ENCODE assay signal across 18 mouse cellular contexts in genomic region chr1:69828872-69829479, GRCm38 (mm10). TPM values are rescaled to one million over a fixed set of nuclear protein-coding genes. Genes with fewer than 3 reads are reported as not detected.
A peak's percentile ranks its signal among the peaks of the same experiment; 100 is the strongest.
DNase-seq lines count a peak whose midpoint lies in the region; ATAC-seq and TF ChIP-seq lines count a peak whose summit lies in the region.
"Had no signal": no experiment of that assay in that cellular context is flagged by ENCODE, and none has a peak within 500 bp of the region (broad histone marks: within the 10 kb centered on the region; RNA-seq: fewer than 3 reads in every experiment).

No protein-coding gene starts in this region.

- DNase-seq in kidney, adult 2 months = peak; percentile 2
- peak; percentile 21 for DNase-seq in lung, postnatal 0 days (ENCODE audit: low spot score)
- DNase-seq in lung, adult 2 months = no peak
- DNase-seq in urinary bladder, postnatal 14 days (ENCODE audit: low spot score) = peak; percentile 14
- no peak for DNase-seq in urinary bladder, postnatal 4 days (ENCODE audit: low spot score in 2 of 2)
- DNase-seq in adrenal gland, postnatal 4 days (ENCODE audit: low spot score in 2 of 2) = no peak
- DNase-seq: adrenal gland, postnatal 14 days; cerebellum, adult 9-11 months; gastrocnemius, postnatal 14 days; spleen, adult 18-20 months had no signal

- no peak overlapping the region for H3K27ac ChIP-seq in kidney, adult 2 months (ENCODE audit: insufficient read depth, low read depth, low read length)
- no peak overlapping the region for H3K27ac ChIP-seq in kidney, embryonic 14.5 days (ENCODE audit: low read depth, low read length)
- no peak overlapping the region for H3K27ac ChIP-seq in lung, postnatal 0 days (ENCODE audit: low read length)
- H3K27ac ChIP-seq: embryonic facial prominence, embryonic 12.5 days; forebrain, embryonic 10.5 days; hindbrain, embryonic 13.5 days; liver, embryonic 15.5 days; neural tube, embryonic 12.5 days had no signal

- H3K9me3 ChIP-seq in kidney, embryonic 14.5 days (ENCODE audit: control insufficient read depth, low read length) = no peaks in the 10 kb centered on the region
- no peaks in the 10 kb centered on the region for H3K9me3 ChIP-seq in lung, postnatal 0 days (ENCODE audit: low read length)
- H3K9me3 ChIP-seq: embryonic facial prominence, embryonic 12.5 days; forebrain, embryonic 10.5 days; hindbrain, embryonic 13.5 days; liver, embryonic 15.5 days; neural tube, embryonic 12.5 days had no signal

- TF ChIP-seq CTCF in kidney, adult 2 months (conservative IDR thresholded peaks at IDR 0.05; ENCODE audit: insufficient read depth, insufficient read length, low read depth, low read length) = no peak
- TF ChIP-seq CTCF in lung, postnatal 0 days (IDR thresholded peaks at IDR 0.05) = no peak
- TF ChIP-seq CTCF in lung, adult 2 months (IDR thresholded peaks at IDR 0.05; ENCODE audit: insufficient read depth, low read length) = no peak

- no peak for TF ChIP-seq EP300 in lung, postnatal 0 days (IDR thresholded peaks at IDR 0.05)

- no peak for TF ChIP-seq POLR2A in kidney, adult 2 months (IDR thresholded peaks at IDR 0.05; ENCODE audit: low read depth, low read length)
- TF ChIP-seq POLR2A in lung, adult 2 months (IDR thresholded peaks at IDR 0.05; ENCODE audit: borderline replicate concordance, extremely low read depth, low read depth, low read length) = no peak

- WGBS in kidney, adult 2 months = 52% methylated on average over 7 of the region's 7 CpGs
- WGBS in kidney, embryonic 14.5 days = 80% methylated on average over 7 of the region's 7 CpGs
- 57% methylated on average over 7 of the region's 7 CpGs for WGBS in lung, postnatal 0 days
- 60% methylated on average over 7 of the region's 7 CpGs for WGBS in lung, adult 2 months

- no peak overlapping the region for H3K4me2 ChIP-seq in kidney, embryonic 14.5 days (replicated peaks; ENCODE audit: low read depth, low read length)
- H3K4me2 ChIP-seq in lung, postnatal 0 days (replicated peaks; ENCODE audit: low read depth, low read length) = no peak overlapping the region
- H3K4me2 ChIP-seq: embryonic facial prominence, embryonic 12.5 days; hindbrain, embryonic 13.5 days; liver, embryonic 15.5 days; neural tube, embryonic 12.5 days had no signal

- H3K4me1 ChIP-seq in kidney, adult 2 months (ENCODE audit: control insufficient read depth, insufficient read depth, low read length) = no peaks in the 10 kb centered on the region
- no peaks in the 10 kb centered on the region for H3K4me1 ChIP-seq in kidney, embryonic 14.5 days (ENCODE audit: control insufficient read depth, insufficient read depth, low read length)
- no peaks in the 10 kb centered on the region for H3K4me1 ChIP-seq in lung, postnatal 0 days (ENCODE audit: insufficient read depth, low read depth, low read length)
- H3K4me1 ChIP-seq in lung, adult 2 months (ENCODE audit: control insufficient read depth, insufficient read depth, low read length) = no peaks in the 10 kb centered on the region
- H3K4me1 ChIP-seq: embryonic facial prominence, embryonic 12.5 days; liver, embryonic 15.5 days had no signal

- H3K36me3 ChIP-seq in kidney, adult 2 months (ENCODE audit: control insufficient read depth, insufficient read depth, low read length) = no peaks in the 10 kb centered on the region
- H3K36me3 ChIP-seq in kidney, embryonic 14.5 days (ENCODE audit: control insufficient read depth, insufficient read depth, low read length) = no peaks in the 10 kb centered on the region
- H3K36me3 ChIP-seq in lung, postnatal 0 days (ENCODE audit: insufficient read depth, low read length) = no peaks in the 10 kb centered on the region
- H3K36me3 ChIP-seq: embryonic facial prominence, embryonic 12.5 days; forebrain, embryonic 10.5 days; hindbrain, embryonic 13.5 days; liver, embryonic 15.5 days; neural tube, embryonic 12.5 days had no signal

- H3K4me3 ChIP-seq in kidney, adult 2 months (ENCODE audit: insufficient read depth, low read depth, low read length) = no peak overlapping the region
- no peak overlapping the region for H3K4me3 ChIP-seq in kidney, embryonic 14.5 days (ENCODE audit: low read length)
- no peak overlapping the region for H3K4me3 ChIP-seq in lung, postnatal 0 days (ENCODE audit: low read depth, low read length)
- no peak overlapping the region for H3K4me3 ChIP-seq in lung, adult 2 months (replicated peaks; ENCODE audit: extremely low read depth, low read depth, low read length)
- H3K4me3 ChIP-seq: embryonic facial prominence, embryonic 12.5 days; forebrain, embryonic 10.5 days; hindbrain, embryonic 13.5 days; liver, embryonic 15.5 days; megakaryocyte, embryonic 14.5 days; neural tube, embryonic 12.5 days had no signal

- no peak overlapping the region for H3K9ac ChIP-seq in kidney, embryonic 14.5 days (ENCODE audit: low read depth, low read length)
- H3K9ac ChIP-seq in lung, postnatal 0 days (replicated peaks; ENCODE audit: low read depth) = no peak overlapping the region
- H3K9ac ChIP-seq: embryonic facial prominence, embryonic 12.5 days; hindbrain, embryonic 13.5 days; liver, embryonic 15.5 days; neural tube, embryonic 12.5 days had no signal

- H3K27me3 ChIP-seq in kidney, adult 2 months (replicated peaks; ENCODE audit: control insufficient read depth, insufficient read depth, low read length) = no peaks in the 10 kb centered on the region
- no peaks in the 10 kb centered on the region for H3K27me3 ChIP-seq in kidney, embryonic 14.5 days (ENCODE audit: control insufficient read depth, insufficient read depth, low read length)
- H3K27me3 ChIP-seq in lung, postnatal 0 days (replicated peaks; ENCODE audit: insufficient read depth, low read length) = no peaks in the 10 kb centered on the region
- H3K27me3 ChIP-seq: embryonic facial prominence, embryonic 12.5 days; hindbrain, embryonic 13.5 days; liver, embryonic 15.5 days; neural tube, embryonic 12.5 days had no signal

- no peak for ATAC-seq in kidney, embryonic 14.5 days (ENCODE audit: low FRiP score, low TSS enrichment)
- no peak for ATAC-seq in lung, postnatal 0 days

RNA-seq across cellular contexts. Expression of gene Spag16, which starts 2.2 kb away (rescaled TPM):
- polyA plus RNA-seq in kidney, adult 2 months (2012; rRNA removed) = 0.03 TPM in 2 replicates
- 1.2 and 1.5 TPM in 2 replicates for polyA plus RNA-seq in kidney, embryonic 14.5 days (2014; fragmentation: Nextera tagmentation; extraction: Ambion mirVana)
- 3.3 and 3.8 TPM in 2 replicates for polyA plus RNA-seq in lung, postnatal 0 days (2015; fragmentation: Nextera tagmentation; extraction: Ambion mirVana)
- 2.9 and 4.5 TPM in 2 replicates for polyA plus RNA-seq in lung, adult 2 months (2012; rRNA removed)
- total RNA-seq in adrenal gland, postnatal 4 days (2021) = under 1 TPM; 0.28 to 0.56 TPM
- total RNA-seq: adrenal gland, postnatal 14 days; gastrocnemius, postnatal 14 days; heart, adult 8-10 months had no signal
- polyA plus RNA-seq: liver, embryonic 15.5 days had no signal

Comparison
In these comparisons a context has a peak if more than half of its experiments do, and no peak if none do; other contexts are left out.
1. DNase-seq: peak in kidney, adult 2 months (single experiment), lung, postnatal 0 days (single experiment) and urinary bladder, postnatal 14 days (single experiment); none in lung, adult 2 months (single experiment), urinary bladder, postnatal 4 days (0 of 2) and adrenal gland, postnatal 4 days (0 of 2).